Comparison of ENCODE assay signal across 13 mouse cellular contexts in the genomic region with DNA sequence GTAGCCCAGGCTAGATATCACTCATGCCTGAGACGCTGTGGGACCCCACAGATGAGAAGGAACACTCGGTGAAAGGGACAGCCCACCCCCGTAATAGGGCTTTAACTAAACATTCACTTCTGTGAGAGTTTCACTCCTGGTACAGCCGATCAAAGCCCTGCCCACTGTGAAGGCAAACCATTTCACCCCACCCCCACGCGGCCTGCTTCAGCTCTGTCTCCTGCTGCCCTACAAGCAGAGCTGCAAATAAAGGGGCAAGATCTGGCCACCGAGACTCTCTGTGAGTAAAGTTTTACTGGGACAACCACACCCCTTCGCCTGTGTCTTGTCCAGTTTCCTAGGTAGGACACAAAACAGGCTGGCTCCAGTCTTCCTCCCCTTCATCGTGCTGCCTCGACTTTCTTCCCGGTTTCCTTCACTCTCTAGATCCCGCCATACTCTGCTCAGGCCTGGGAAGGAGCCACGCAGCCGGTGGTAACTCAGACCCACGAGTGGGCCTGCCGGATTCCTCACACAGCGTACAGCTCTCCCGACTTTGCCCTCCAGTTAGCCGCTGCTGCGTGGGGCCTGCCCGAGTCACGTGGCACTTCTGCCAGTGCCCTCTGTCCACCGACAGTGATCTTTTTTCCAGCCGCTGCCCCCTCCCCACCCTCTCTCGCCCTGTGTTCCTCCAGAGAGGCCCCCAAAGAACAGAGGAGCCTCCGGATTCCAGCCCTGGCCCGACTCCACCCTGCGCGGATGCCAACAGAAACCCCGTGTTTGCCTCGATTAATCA.
DNase-seq lines count a peak whose midpoint lies in the region; ATAC-seq lines count a peak whose summit lies in the region.
"Had no signal": no experiment of that assay in that cellular context is flagged by ENCODE, and none has a peak within 500 bp of the region (broad histone marks: within the 10 kb centered on the region; RNA-seq: fewer than 3 reads in every experiment).

No protein-coding gene starts in this region.

- H3K27me3 ChIP-seq in heart, embryonic 10.5 days (ENCODE audit: insufficient read depth, poor library complexity, severe bottlenecking): no peaks in the 10 kb centered on the region
- H3K27me3 ChIP-seq in kidney, embryonic 15.5 days: 0 out of 2 replicates have a peak, but pooled peaks cover 2% of the 10 kb centered on the region
- H3K27me3 ChIP-seq in limb, embryonic 11.5 days (ENCODE audit: control insufficient read depth, insufficient read depth, low read length): no peaks in the 10 kb centered on the region
- H3K27me3 ChIP-seq: liver, embryonic 12.5 days had no signal

- 62% methylated on average over 31 of the region's 31 CpGs for WGBS in heart, embryonic 10.5 days
- 43% methylated on average over 31 of the region's 31 CpGs for WGBS in kidney, embryonic 15.5 days
- 46% methylated on average over 31 of the region's 31 CpGs for WGBS in limb, embryonic 11.5 days

- no peak overlapping the region for H3K9ac ChIP-seq in kidney, embryonic 15.5 days
- peak overlapping the region; percentile 31; the same call in 1 of the 2 replicates for H3K9ac ChIP-seq in limb, embryonic 11.5 days (ENCODE audit: low read length)
- H3K9ac ChIP-seq: liver, embryonic 12.5 days; midbrain, embryonic 12.5 days had no signal

- H3K4me2 ChIP-seq in kidney, embryonic 15.5 days: no peak overlapping the region
- no peak overlapping the region for H3K4me2 ChIP-seq in limb, embryonic 11.5 days (ENCODE audit: low read depth, severe bottlenecking)
- H3K4me2 ChIP-seq: liver, embryonic 12.5 days; midbrain, embryonic 12.5 days had no signal

- H3K36me3 ChIP-seq in heart, embryonic 10.5 days: no peaks in the 10 kb centered on the region
- no peaks in the 10 kb centered on the region for H3K36me3 ChIP-seq in kidney, embryonic 15.5 days
- H3K36me3 ChIP-seq in limb, embryonic 11.5 days (ENCODE audit: control insufficient read depth, insufficient read depth, low read length): no peaks in the 10 kb centered on the region
- H3K36me3 ChIP-seq: liver, embryonic 12.5 days; midbrain, embryonic 12.5 days had no signal

- H3K27ac ChIP-seq in heart, embryonic 10.5 days: peak overlapping the region; percentile 79
- peak overlapping the region; percentile 20; the same call in 1 of the 2 replicates for H3K27ac ChIP-seq in kidney, embryonic 15.5 days
- H3K27ac ChIP-seq in limb, embryonic 11.5 days (replicated peaks; ENCODE audit: low read depth, low read length): peak overlapping the region; percentile 76
- H3K27ac ChIP-seq: liver, embryonic 12.5 days; midbrain, embryonic 12.5 days had no signal

- peaks cover 66% of the 10 kb centered on the region for H3K4me1 ChIP-seq in heart, embryonic 10.5 days
- H3K4me1 ChIP-seq in kidney, embryonic 15.5 days: peaks cover 72% of the 10 kb centered on the region
- peaks cover 27% of the 10 kb centered on the region for H3K4me1 ChIP-seq in limb, embryonic 11.5 days (ENCODE audit: control insufficient read depth, insufficient read depth, low read length)
- H3K4me1 ChIP-seq: liver, embryonic 12.5 days had no signal

- no peak overlapping the region for H3K4me3 ChIP-seq in heart, embryonic 10.5 days
- H3K4me3 ChIP-seq in kidney, embryonic 15.5 days (replicated peaks): no peak overlapping the region
- no peak overlapping the region for H3K4me3 ChIP-seq in limb, embryonic 11.5 days (ENCODE audit: low read depth, low read length)
- H3K4me3 ChIP-seq: liver, embryonic 12.5 days; midbrain, embryonic 12.5 days had no signal

- no peak for ATAC-seq in kidney, embryonic 15.5 days (replicated peaks; ENCODE audit: low FRiP score)
- ATAC-seq in limb, embryonic 11.5 days (ENCODE audit: insufficient number of reproducible peaks, low FRiP score, low TSS enrichment, low read depth): no peak
- ATAC-seq: liver, embryonic 12.5 days had no signal

- H3K9me3 ChIP-seq in heart, embryonic 10.5 days: no peaks in the 10 kb centered on the region
- H3K9me3 ChIP-seq in kidney, embryonic 15.5 days (replicated peaks): no peaks in the 10 kb centered on the region
- no peaks in the 10 kb centered on the region for H3K9me3 ChIP-seq in limb, embryonic 11.5 days (ENCODE audit: control insufficient read depth, low read length)
- H3K9me3 ChIP-seq: liver, embryonic 12.5 days; midbrain, embryonic 12.5 days had no signal

- no peak for DNase-seq in heart, embryonic 10.5 days (ENCODE audit: low spot score)
- no peak for DNase-seq in heart, postnatal 4 days
- DNase-seq in kidney, adult 11 months: no peak
- DNase-seq in ZHBTc4 (ENCODE audit: low read depth, low spot score): peak; percentile 28
- peak; percentile 61 for DNase-seq in limb, embryonic 11.5 days (ENCODE audit: low spot score)
- no peak for DNase-seq in testis, postnatal 10 days (ENCODE audit: low spot score)
- no peak for DNase-seq in adrenal gland, postnatal 14 days
- DNase-seq: adrenal gland, postnatal 25 days; cerebellum, postnatal 14 days; thymus, adult 18-20 months had no signal

Comparison
In these comparisons a context has a peak if more than half of its experiments do, and no peak if none do; other contexts are left out.
1. DNase-seq: peak in ZHBTc4 (single experiment) and limb, embryonic 11.5 days (single experiment); none in heart, embryonic 10.5 days (single experiment), heart, postnatal 4 days (single experiment), kidney, adult 11 months (single experiment), testis, postnatal 10 days (single experiment) and adrenal gland, postnatal 14 days (single experiment).
2. H3K27ac ChIP-seq: peak in every context shown above with its lines; median percentile 79 in heart, embryonic 10.5 days; 76 in limb, embryonic 11.5 days; 20 in kidney, embryonic 15.5 days.